Mouse (Mus musculus) megakaryocyte, embryonic 14.5 days (primary cell): Measurements from ENCODE around the gene Hoxa7.

Experiments
- FLI1 ChIP-seq: IDR thresholded peaks from 2 replicates; pipeline ENCODE4 v1.6.1; 2012; ENCODE audit warnings: low read length, inconsistent platforms, mixed read lengths
- GATA1 ChIP-seq: IDR thresholded peaks from 3 replicates; pipeline ENCODE4 v1.6.1; 2012; ENCODE audit warnings: mixed read lengths, low read length, inconsistent platforms, borderline replicate concordance

GRCm38 (mm10) chr6:52268341-52268740, 46.7 kb upstream of the Hoxa7 start:
- TF ChIP-seq GATA1 = no peak
- no peak for TF ChIP-seq FLI1
